Mouse (Mus musculus) urinary bladder, adult 2 months (tissue): Measurements from ENCODE around the gene Gm21876. TPM values are rescaled to one million over a fixed set of nuclear protein-coding genes. Genes with fewer than 3 reads are reported as not detected.
"Not testable (repeated sequence)": the region's sequence is repeated elsewhere in the genome, so short reads cannot be mapped to it uniquely, and the experiment has no call there.

Experiments used
- DNase-seq: peaks from one replicate; pipeline ENCODE4 v3.0.0; 2022; ENCODE audit warnings: low spot score
- polyA plus RNA-seq: library from polyadenylated mRNA; depleted of rRNA; stranded (reverse); fragments of >200 nt; gene quantifications from 2 replicates; pipeline ENCODE4 v1.2.3, GENCODE M21; 2012; rRNA removed

Gm21876 gene
- polyA plus RNA-seq, result not detected in 2 replicates

DNA sequence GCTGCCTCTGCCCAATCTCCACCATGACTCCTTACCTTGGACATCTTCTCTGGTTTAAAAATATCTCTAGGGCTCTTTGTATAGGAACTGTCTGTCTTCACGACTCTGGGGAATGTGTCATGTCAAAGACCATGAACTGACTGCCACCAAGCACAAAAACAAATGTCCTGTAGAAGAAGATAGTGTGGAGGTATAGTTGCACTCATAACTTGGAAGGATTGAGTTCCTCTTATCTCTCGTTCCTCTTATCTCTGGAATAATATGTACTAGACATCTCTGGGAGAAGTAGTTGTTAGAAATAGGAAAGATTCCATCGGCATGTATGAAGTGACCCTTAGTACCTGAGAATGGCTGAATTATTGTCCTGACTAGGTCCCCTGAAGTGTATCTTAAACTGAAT is at the start of gene Gm21876:
Gene Gm21876 (minus strand): TSS at position 101 of the 400 bp plus-strand sequence.
- no peak for DNase-seq

DNA sequence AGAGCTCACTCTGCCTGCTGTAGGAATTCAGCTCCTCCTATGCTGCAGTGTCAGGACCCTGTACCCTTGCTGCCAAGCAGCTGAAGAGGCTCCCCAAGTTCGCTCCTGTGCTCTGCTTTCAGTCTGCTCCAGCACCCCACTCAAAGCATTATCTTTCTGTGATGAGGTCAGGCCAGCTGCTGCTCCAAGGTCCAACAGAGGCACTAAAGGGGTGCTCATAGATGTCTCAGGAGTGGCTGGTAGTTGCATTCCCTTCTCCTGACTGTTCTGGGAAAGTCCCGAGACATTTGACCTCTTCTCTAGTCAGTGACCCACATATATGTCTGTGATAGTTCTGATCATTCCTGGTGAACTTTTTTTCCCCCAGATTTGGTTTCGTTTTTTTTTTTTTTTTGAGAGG is 45.0 kb upstream of the Gm21876 start:
- DNase-seq, result no peak

DNA sequence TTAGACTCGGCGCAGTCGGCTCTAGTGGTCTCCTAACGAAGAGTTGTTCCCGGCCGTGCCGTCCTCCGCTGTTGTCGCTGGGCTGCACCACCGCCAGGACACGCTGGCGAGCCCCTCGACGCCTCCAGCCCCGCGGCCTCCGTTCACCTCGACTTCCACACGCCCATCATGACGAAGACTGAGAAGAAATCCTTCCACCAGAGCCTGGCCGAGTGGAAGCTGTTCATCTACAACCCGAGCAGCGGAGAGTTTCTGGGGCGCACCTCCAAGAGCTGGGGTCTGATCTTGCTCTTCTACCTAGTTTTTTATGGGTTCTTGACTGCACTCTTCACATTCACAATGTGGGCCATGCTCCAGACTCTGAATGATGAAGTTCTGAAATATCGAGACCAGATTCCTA is 28.8 kb downstream of the Gm21876 start:
- DNase-seq, result not testable (repeated sequence)

Other genes with a start within 250 kb of the Gm21876 start
- gene Cfp, start 244.1 kb downstream of the Gm21876 start, polyA plus RNA-seq, result 33.2 and 35.2 TPM in 2 replicates
- gene Elk1, start 225.0 kb downstream of the Gm21876 start, polyA plus RNA-seq, result 10.7 and 11.4 TPM in 2 replicates
- gene Uxt, start 213.6 kb downstream of the Gm21876 start, polyA plus RNA-seq, result 21.1 and 24.6 TPM in 2 replicates
- 8.9 and 9.3 TPM in 2 replicates for gene Zfp182, start 113.3 kb downstream of the Gm21876 start, polyA plus RNA-seq
- gene Spaca5, start 107.2 kb downstream of the Gm21876 start, polyA plus RNA-seq, result not detected in 2 replicates
- 0.78 and 0.99 TPM in 2 replicates for gene Zfp300, start 86.1 kb downstream of the Gm21876 start, polyA plus RNA-seq
- gene Ssxa1, start 59.8 kb downstream of the Gm21876 start, polyA plus RNA-seq, result not detected in 2 replicates